Mouse (Mus musculus) heart, postnatal 0 days (tissue): ENCODE data around the gene Plagl2.

Source experiments
- CTCF ChIP-seq: IDR thresholded peaks from 2 replicates; pipeline ENCODE4 v1.5.1; 2016; ENCODE audit warnings: antibody characterized with exemption, control low read depth, low read depth
- EP300 ChIP-seq: IDR thresholded peaks from 2 replicates; pipeline ENCODE4 v1.6.1; 2016; ENCODE audit warnings: antibody characterized with exemption, low read depth

DNA sequence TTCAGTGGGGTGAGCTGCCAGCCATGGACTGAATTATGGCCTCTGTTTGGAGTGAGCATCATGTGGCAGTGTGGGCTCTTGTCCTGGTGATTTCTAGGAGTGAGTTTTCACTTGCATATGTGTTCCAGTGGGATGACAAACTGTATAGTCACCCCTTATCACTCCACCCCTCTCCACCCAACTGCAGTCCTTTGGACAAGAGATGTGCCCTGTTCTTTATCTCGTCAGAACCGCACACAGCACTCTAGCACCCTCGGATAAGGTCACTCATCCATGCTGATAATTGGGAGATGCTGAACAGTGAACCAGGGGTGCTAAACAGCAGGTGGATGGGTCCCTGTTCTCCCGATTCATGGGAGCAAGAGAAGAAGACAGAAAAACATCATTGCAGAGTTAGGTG is 19.6 kb downstream of the Plagl2 start:
- TF ChIP-seq CTCF (no peak), EP300 (no peak)
